In genomic region chr10:121849496-121849895, GRCm38 (mm10) we compare ENCODE assay signal across 25 mouse cellular contexts.
A peak's percentile ranks its signal among the peaks of the same experiment; 100 is the strongest.
DNase-seq lines count a peak whose midpoint lies in the region; ATAC-seq lines count a peak whose summit lies in the region.
"Had no signal": no experiment of that assay in that cellular context is flagged by ENCODE, and none has a peak within 500 bp of the region (broad histone marks: within the 10 kb centered on the region; RNA-seq: fewer than 3 reads in every experiment).

No protein-coding gene starts in this region.

- no peak overlapping the region for H3K9ac ChIP-seq in kidney, embryonic 14.5 days (ENCODE audit: low read depth, low read length)
- H3K9ac ChIP-seq in hindbrain, embryonic 12.5 days: no peak overlapping the region
- H3K9ac ChIP-seq: embryonic facial prominence, embryonic 12.5 days; embryonic facial prominence, embryonic 15.5 days; forebrain, postnatal 0 days; heart, embryonic 12.5 days; heart, embryonic 15.5 days; hindbrain, embryonic 13.5 days had no signal

- 80% methylated on average over 2 of the region's 2 CpGs for WGBS in kidney, embryonic 14.5 days
- WGBS in hindbrain, embryonic 12.5 days: 78% methylated on average over 2 of the region's 2 CpGs

- H3K9me3 ChIP-seq in kidney, embryonic 14.5 days (ENCODE audit: control insufficient read depth, low read length): no peaks in the 10 kb centered on the region
- H3K9me3 ChIP-seq in hindbrain, embryonic 12.5 days (replicated peaks): no peaks in the 10 kb centered on the region
- H3K9me3 ChIP-seq: embryonic facial prominence, embryonic 12.5 days; embryonic facial prominence, embryonic 15.5 days; heart, embryonic 12.5 days; heart, embryonic 15.5 days; hindbrain, embryonic 13.5 days had no signal

- DNase-seq in heart, adult 9 months (ENCODE audit: low spot score in 2 of 2): peak; percentile 5 to 8
- no peak for DNase-seq in heart, postnatal 4 days
- peak; percentile 30 for DNase-seq in lung, postnatal 25 days (ENCODE audit: low spot score)
- DNase-seq in right cerebral cortex, postnatal 4 days: no peak
- DNase-seq: adrenal gland, postnatal 10 days; adrenal gland, postnatal 36 days; B cell, adult 2 months; cerebellum, adult 18-20 months; cerebellum, adult 9-10 months; cerebellum, postnatal 14 days; forebrain, postnatal 0 days; gastrocnemius, postnatal 25 days had no signal

- H3K4me2 ChIP-seq in kidney, embryonic 14.5 days (replicated peaks; ENCODE audit: low read depth, low read length): no peak overlapping the region
- H3K4me2 ChIP-seq in hindbrain, embryonic 12.5 days (replicated peaks): no peak overlapping the region
- H3K4me2 ChIP-seq: embryonic facial prominence, embryonic 12.5 days; embryonic facial prominence, embryonic 15.5 days; heart, embryonic 12.5 days; heart, embryonic 15.5 days; hindbrain, embryonic 13.5 days had no signal

- no peaks in the 10 kb centered on the region for H3K27me3 ChIP-seq in kidney, embryonic 14.5 days (ENCODE audit: control insufficient read depth, insufficient read depth, low read length)
- H3K27me3 ChIP-seq in hindbrain, embryonic 12.5 days: no peaks in the 10 kb centered on the region
- H3K27me3 ChIP-seq: CH12.LX; embryonic facial prominence, embryonic 12.5 days; embryonic facial prominence, embryonic 15.5 days; heart, embryonic 12.5 days; heart, embryonic 15.5 days; hindbrain, embryonic 13.5 days; Patski had no signal

- peaks cover 4% of the 10 kb centered on the region; the same call in 1 of the 2 replicates for H3K36me3 ChIP-seq in kidney, embryonic 14.5 days (ENCODE audit: control insufficient read depth, insufficient read depth, low read length)
- H3K36me3 ChIP-seq in hindbrain, embryonic 12.5 days: peaks cover 21% of the 10 kb centered on the region; the same call in 1 of the 2 replicates
- H3K36me3 ChIP-seq: G1E; heart, embryonic 15.5 days had no signal

- H3K4me3 ChIP-seq in kidney, embryonic 14.5 days (ENCODE audit: low read length): no peak overlapping the region
- no peak overlapping the region for H3K4me3 ChIP-seq in hindbrain, embryonic 12.5 days
- H3K4me3 ChIP-seq: embryonic facial prominence, embryonic 12.5 days; embryonic facial prominence, embryonic 15.5 days; heart, embryonic 12.5 days; heart, embryonic 15.5 days; hindbrain, embryonic 13.5 days had no signal

- no peaks in the 10 kb centered on the region for H3K4me1 ChIP-seq in kidney, embryonic 14.5 days (ENCODE audit: control insufficient read depth, insufficient read depth, low read length)
- H3K4me1 ChIP-seq in hindbrain, embryonic 12.5 days: no peaks in the 10 kb centered on the region
- H3K4me1 ChIP-seq: embryonic facial prominence, embryonic 12.5 days; heart, embryonic 12.5 days; heart, embryonic 15.5 days; hindbrain, embryonic 13.5 days had no signal

- H3K27ac ChIP-seq in kidney, embryonic 14.5 days (ENCODE audit: low read depth, low read length): no peak overlapping the region
- H3K27ac ChIP-seq in hindbrain, embryonic 12.5 days: no peak overlapping the region
- H3K27ac ChIP-seq: embryonic facial prominence, embryonic 12.5 days; embryonic facial prominence, embryonic 15.5 days; heart, embryonic 15.5 days; hindbrain, embryonic 13.5 days had no signal

- peak; percentile 33; the same call in 1 of the 2 replicates for ATAC-seq in granulocyte monocyte progenitor cell, adult 5-6 weeks (replicated peaks; ENCODE audit: poor library complexity, severe bottlenecking)
- no peak for ATAC-seq in kidney, embryonic 14.5 days (ENCODE audit: low FRiP score, low TSS enrichment)
- no peak for ATAC-seq in hindbrain, embryonic 12.5 days (ENCODE audit: low FRiP score)
- ATAC-seq: forebrain, embryonic 14.5 days; forebrain, postnatal 0 days; hindbrain, embryonic 16.5 days; Patski had no signal

Comparison
In these comparisons a context has a peak if more than half of its experiments do, and no peak if none do; other contexts are left out.
1. DNase-seq: peak in heart, adult 9 months (2 of 2) and lung, postnatal 25 days (single experiment); none in heart, postnatal 4 days (single experiment) and right cerebral cortex, postnatal 4 days (single experiment).